Mouse (Mus musculus): ENCODE measurements around the gene Kidins220. TPM values are rescaled to one million over a fixed set of nuclear protein-coding genes. Genes with fewer than 3 reads are reported as not detected.

Gene Kidins220
- total RNA-seq, 2 experiments from 2014 or later: 43.8 to 50.9 TPM

DNA sequence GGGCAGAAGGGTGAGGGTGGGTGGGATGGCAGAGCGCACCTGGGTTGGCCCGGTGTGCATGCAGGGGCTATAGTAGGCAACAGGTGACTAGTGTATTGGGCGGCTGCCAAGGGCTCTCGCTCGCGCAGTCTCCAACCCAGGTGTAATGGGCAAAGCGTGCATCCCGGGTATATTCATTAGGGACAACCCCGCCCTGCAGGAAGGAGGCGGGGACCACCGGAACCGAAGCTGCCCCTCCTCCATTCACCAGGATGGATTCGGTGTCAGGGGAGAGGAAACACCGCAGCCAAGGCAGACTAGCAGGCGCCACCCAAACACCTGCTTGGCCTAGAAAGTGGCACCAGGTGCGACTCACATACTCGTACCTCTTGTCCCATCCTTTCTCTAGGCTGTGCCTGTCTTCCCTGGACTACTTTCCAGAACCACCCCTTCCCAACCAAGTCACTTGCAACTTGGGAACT, 118.1 kb downstream of the Kidins220 start:
- DNase-seq: peak; percentile 14

DNA sequence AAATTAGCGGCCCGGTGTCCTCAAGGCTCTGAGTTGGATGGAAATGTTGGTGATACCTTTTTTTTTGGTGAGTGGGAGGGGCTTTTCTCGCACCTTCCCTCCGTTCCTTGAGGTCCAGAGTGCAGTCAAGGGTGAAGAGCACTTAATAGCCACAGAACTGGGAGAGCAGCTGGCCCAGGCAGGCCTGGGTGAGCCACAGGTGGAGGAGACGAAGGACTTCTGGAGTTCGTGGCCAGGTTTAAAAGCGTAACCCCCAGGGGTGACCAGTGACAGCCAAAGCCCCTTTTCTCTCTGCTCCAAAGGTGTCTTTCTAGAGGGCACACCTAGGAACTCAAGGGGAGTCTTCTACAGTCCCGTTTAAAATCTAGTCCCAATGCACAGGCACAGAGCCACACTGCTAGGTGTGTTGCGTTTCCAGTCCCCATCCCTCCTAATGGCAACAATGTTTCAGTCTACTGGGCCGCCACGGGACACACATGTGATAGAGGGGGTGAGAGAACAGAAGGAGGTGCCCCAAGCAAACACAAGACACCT, 118.6 kb downstream of the Kidins220 start:
- DNase-seq: no peak

DNA sequence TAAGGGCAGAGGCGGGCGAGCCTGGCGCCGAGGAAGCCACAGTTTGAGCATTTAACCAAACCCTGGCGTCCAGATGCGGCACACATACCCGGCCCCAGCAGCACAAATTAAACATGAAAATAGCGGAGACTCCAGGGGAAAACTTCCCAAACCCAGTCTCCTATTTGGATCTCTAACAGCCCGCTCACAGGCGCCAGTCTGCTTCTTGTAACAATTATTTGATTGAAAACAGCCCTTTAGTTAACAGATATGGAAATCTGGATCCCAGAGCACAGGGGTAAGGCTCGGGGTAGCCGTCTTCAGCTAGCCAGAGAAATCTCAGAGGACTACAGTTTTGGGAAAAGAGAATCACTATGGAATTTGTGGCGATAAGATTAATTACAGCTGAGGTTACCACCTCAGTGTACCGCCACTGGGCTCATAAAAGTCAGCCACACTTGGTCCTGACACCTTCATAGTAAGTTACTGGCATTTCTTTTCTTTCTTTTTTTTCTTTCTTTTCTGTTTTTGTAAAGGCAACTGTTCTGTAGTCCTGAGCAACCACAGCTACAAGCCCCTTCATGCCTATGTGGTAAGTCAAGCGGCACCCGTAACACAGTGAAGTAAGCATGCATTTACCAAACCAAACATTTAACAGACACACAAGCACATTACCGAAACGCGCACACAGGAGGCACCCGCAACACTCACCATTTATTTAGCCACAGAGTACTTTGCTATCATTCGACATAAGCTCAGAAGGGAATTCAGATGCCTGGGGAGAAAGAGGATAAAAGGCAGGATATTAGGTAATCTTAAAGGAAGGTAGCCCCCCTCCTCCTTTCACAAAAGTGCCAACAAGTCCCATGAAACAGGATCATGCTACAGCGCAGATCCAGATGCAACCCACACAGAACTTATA, 120.1 kb downstream of the Kidins220 start:
- no peak for DNase-seq

DNA sequence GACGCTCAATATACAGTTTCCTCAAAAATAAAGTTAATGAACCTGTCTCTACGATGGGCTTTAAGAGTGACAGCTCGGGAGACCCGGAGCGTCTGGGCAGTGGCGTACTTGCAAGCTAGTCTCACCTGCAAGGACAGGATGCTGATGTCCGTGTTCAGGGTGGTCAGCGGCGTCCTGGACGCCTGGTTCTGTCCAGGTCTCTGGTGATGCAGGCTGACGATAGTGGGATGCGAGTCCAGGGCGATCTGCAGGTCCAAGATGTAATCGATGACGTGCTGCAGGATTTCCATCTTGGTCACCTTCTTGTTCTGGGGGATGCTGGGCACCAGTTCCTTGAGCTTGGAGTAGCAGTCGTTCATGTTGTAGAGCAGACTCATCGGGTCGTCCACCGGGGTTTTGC, 120.8 kb downstream of the Kidins220 start:
- peak; percentile 27 for DNase-seq

DNA sequence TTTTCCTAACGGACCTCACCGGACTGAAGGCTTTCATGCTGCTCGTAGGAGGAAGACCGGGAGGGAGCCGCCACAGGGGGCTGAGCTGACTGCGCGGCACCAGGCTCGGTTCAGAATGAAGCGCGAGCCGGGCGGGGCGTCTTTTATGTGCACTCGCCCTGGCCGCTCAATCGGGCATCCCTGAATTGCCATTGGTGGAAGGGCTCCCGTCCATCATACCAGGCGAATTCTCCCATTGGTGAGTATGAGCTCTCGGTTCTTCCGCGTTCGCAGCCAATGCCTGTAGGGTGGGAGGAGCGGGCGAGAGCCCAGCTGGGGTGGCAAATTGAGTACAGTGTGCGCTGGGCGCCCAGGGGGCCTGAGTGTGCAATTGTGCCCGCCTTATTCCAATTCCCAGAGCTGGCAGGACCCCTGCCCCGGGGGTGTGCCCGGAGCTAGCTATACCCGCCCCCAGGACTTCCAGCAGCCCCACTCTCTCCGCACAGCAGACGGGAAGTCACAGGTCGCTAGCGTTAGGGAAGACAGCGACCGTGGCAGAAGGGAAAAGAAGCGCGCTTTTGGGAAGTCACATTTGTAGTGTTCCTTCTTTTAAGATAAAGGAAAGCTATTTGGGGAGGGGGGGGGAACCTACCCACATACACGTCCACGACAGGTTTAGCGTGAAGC, 121.4 kb downstream of the Kidins220 start:
- peak; percentile 98 for DNase-seq

DNA sequence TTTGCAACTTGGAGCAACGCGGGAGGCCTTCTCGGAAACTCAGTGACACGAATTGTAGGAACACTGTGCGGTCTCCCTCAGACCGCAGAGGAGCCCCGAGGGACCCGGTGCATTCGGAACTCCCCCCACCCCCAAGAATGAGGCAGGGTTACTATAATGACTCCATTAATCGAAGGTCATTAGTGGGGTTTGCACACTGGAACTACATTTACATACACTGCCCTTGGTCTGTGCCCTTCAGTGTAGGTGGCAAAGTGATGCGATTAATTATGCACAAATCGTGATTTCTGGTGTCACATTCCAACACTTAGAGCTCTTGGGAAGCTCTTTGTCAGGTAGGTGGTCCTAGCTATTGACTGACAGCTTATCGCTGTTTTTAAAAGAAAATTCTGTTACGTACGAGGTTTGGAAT, 121.9 kb downstream of the Kidins220 start:
- DNase-seq: no peak

DNA sequence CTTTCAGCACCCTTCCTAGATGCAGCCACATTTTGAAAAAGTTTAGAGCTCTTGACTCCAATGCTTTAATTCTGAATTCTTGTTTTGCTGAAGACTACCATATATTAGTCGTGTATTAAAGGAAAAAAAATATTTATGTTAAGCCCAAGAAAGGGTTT, 122.2 kb downstream of the Kidins220 start, which contains the start of gene Id2:
Id2 (minus strand) TSS at position 89 of the 158 bp plus-strand sequence.
- no peak for DNase-seq

DNA sequence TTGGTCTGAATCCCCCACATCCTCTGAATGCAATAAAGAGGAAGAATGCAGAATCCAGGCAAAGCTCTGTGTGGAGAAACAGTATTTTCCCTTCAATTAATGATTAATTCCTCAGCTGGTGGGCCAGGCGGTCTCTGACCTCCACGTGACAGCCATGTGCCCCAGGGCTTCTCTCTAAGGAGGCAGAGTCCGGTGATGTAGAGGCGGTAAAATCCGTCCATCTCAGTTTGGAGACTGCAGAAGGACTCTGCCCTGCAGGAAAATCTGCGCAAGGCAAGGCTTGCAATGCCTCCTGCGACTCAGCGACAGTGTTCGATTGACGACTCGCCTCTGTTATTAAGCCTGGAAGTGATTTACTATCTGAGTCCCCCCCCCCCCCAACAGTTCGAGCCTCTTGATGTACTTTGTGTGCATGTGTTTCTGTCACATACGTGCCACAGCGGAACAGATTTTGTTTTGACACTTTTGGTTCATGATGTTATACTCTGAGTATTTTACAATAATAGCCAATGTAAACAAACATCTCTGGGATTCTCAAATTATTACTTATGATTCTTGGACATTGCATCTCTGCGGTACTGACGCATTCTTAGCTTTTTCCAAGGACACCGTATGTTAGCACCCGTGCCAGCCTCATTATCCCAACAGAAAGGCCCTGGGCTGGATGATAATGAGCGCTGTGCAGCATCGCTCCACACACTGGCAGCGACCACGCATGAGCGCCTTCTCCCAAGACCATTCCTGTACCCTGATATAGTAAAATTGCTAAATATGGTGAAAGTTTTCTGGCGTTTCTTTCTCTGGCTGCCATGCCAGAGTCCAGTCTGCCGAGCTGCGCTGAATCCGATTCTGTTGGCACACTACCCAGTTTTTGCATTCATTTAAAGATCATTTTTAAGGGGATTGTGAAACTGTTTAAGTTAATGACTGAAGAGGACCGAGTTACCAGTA, 122.8 kb downstream of the Kidins220 start:
- no peak for DNase-seq

DNA sequence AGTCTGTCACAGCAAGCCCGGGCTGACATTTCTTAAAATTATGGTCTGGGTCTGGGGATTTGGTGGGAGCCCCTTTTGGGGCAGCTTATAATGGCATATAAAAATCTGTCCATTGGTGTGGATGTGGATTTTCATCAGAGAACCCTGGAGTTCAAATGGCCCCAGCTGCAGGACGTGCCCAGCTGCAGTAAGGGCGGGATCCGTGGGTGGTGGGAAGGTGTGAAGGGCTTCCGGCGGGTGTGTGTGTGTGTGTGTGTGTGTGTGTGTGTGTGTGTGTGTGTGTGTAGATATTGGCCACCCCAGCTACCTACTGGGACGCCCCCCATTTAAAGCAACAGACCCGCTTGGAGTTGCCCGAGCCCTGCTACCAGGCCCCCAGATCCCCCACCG, 123.4 kb downstream of the Kidins220 start:
- DNase-seq: peak; percentile 9

DNA sequence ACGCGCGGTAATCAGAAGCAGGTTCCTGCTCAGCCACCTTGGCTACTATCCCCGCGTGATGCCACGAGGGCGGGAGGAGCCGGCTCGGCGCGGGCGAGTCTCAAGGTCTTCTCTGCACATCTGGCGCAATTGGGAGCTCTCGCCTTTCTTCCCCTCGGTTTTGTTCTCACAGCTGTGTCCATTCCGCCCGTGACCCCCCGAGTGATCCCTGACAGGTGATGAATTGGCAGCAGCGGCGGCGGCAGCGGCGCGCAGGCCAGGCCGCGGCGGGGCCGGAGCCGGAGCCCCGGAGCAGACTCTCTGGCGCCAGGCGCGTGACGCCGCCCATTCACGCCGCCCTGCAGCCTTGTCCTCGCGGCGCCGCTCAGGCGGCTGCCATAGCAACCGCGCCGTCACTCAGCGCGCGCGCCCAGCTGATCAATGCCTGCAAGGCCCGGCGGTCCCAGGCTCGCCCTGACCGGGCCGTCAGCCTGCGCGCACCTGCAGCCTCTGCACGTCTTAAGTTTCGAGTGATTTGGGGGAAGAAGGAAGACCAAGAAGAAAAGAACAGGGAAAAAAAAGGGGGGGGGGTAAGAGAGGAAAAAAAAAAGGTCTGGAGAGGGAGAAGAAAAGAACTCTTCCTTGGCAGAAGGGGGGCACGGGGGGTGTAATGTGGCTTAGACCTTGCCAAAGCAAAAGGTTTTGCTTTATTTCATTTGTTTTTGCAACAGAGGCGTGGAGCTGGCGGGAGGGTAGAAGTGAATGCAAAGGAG, 124.0 kb downstream of the Kidins220 start:
- peak; percentile 92 for DNase-seq

DNA sequence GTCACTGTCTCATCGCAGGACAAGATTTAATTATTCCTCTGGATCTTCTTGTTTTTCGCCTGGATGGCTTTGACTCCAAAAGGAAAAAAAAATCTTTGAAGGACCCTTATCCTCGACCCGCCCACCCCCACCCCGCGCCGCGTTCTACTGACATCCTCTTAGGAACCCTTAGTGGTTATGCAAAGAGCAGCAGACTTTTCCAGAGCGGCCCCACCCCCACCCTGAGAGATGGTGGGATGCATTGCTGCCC, 124.5 kb downstream of the Kidins220 start:
- peak; percentile 35 for DNase-seq

DNA sequence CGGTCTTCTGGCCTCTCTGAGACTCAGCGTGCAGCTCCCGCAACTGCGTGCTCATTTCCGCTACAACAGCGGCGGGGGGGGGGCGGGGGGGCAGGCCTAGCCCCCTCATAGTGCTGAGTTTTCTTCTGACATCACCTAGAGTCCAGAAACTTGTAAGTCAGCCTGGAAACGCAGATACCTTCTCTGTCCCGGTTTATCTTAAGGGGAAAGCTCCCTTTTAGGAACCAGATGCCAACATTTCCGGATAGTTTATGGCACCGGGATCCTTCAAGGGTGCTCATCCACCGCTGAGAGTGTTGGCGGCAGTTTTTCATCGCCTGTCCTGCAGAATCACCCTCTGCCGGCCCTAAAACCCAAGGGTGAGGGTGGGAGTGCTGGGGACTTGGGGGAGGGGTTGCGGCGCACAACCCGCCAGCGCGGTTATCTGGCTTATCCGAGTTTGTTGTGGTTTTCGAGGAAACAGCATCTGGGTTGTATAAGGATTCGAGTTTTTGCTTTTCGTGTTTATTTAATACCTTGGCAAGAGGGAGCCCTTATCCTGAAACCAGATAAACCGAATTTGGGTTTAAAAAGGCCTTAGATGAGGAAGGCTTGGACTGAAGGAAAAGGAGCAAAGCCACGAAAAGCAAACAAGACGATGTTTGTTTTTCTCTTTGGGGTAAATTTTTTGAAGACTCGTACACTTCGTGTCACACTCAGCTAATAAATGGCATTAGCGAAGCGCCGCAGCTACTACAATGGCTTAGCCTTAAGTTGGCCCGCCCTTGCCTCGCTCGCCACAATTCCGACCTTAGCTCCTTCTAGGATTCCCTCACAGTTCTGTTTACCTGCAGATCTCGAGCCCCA, 125.1 kb downstream of the Kidins220 start:
- peak; percentile 21 for DNase-seq

DNA sequence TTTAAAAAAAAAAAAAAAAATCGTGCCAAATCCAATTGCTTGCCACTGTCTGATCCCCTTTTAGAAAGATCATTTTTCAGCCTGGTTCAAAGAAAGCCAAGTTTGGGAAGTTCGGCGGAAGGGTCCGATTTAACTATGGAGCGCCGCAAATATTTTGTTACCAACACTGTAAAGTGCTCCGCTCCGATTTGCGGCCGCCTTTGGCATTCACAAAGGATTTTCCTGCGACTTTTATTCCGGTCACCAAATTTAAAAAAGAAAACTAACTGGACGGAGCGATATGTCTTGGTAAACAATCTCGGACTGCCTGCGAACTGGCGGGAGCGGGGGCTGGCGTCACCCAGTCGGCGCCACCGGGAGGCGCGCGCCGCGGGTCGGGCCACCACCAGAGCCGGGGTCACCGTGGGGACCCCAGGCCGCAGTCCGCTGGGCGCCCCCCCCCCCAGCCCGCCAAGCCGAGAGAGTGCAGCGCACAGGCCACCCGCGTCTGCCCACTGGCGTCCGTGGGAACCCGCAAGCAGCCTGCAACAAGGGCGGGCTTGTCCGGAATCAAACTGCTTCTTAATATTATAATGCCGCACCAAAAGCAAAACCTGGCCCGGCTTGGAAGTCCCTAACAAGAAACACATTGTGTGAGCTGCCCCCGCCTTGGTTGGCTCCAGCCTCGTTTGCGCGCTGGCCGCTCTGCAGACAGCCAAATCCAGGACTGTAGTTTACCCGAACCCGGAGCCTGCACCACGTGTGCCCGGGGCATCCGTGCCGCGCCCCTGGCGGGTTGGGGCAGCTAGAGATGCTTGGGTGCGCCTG, 125.9 kb downstream of the Kidins220 start:
- peak; percentile 44 for DNase-seq

DNA sequence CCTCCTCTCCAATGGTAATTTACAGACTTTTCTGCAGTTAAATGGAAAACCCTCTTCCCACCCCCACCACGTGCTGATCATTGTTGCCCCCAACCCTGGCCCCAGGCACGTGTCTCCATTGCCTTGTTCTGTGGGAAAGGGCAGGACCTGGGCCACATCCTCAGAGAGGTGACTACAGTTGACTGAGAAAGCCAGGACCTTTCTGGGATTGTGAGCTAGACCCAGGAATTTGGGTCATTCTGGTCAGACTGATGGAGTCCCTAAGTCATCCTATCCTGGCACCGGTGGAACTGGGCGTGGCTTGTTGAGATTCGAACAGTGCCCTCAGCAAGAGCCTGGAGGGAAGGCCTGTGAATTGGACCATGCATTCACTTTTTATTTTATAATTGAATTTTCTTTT, 126.7 kb downstream of the Kidins220 start:
- no peak for DNase-seq

DNA sequence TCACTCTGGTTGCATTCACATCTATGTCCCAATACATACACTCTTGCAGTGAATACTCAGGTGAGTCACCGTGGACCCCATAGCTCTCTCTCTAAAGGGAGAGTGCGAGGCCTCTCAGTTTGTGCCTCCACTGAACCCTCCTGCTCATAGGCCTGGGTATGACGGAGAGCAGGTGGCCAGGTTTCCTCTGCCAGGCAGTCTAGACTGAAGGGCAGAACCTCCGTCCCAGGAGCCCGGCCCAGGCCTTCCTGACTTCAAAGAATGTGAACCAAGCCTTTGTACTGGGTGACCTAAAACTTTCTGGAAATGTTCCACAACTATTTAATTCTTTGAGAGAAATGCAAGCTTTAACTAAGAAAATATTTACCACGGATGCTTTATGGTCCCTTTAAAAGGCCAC, 129.2 kb downstream of the Kidins220 start:
- DNase-seq: no peak

DNA sequence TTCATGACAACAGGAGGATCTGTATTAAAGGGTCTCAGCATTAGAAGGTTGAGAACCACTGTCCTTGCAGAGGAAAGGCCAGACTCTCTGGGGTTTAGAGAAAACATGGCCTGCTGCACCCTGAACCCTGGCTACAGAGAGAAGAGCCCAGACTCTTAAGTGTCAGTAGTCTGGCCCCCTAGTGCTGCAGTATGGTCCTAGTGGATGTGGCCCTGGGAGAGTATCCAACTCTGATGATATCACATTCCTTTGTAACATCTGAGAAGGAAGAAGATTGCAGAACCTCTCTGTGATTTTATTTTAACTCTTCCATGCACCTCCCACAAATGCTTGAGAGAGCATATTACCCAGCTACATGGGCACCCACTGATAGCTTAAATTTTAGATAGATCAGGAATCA, 129.8 kb downstream of the Kidins220 start:
- no peak for DNase-seq

DNA sequence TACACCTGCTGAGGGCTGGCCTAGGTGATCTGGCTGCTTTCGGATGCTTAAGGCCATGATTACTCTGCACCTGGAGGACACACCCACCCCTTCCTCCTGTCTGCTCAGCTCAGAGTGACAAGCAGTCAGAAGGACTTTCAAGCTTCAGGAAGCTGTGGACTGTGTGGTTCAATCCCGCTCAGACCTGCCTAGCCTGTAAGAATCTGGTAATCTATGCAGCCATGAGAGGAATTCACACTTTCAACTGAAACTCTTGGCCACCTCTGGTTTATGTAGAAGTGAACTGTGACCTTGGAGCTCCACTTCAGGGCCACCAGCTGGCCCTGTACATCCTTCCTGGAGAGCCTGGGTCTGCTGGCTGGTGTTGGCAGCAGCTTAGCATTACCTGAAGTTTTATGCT, 134.1 kb downstream of the Kidins220 start:
- DNase-seq: no peak

DNA sequence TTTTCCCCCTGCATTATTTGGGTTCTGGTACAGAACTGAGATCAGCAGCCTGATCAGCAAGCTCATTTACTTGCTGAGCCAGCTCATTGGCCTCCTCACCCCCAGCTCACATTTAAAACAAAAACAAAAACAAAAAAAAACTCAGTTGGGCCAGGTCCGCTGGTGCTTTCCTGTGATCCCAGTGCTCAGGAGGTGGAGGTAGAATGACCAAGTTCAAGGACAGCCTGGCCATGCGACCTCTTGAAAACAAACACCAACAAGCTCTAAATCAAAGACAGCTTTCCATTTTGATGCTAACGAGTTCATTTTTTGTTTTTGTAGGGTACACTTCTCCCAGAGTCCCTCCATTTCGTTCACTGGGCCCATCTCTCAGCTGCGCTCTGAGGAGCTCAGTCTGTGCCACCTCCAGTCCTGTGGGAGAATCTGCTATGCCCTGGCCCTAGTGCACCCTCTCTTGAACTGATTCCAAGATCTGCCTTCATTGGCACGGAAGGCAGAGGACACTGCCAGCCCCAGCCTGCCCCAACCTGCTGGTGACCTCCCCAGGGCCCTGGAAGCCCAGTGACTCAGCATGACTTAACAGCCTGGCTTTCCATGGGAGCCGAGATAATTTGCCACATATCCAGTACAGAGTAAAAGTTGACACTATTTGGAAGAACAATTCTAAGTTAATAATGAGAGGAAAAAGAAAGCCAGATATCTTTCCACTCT, 135.4 kb downstream of the Kidins220 start:
- DNase-seq: no peak

DNA sequence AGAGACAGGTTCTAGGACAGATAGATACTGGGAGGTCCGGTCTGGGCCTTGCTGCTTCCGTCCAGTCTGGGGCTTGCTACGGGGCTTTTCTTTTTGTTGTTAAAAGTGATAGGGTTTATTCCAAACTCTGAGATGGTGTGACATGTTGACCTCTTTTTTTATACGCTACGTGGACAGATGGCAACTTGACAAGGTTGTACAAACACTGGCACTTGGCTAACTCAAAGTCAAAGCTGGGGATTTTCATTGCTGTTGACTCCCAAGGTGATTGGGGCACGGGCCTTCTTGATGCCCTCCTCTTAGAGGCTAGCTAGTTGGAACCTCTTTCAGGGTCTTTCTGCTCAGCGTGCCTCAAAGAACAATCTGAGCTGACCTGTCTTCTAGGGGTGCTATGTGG, 136.0 kb downstream of the Kidins220 start:
- DNase-seq: no peak
